Mouse (Mus musculus) testis, adult 2 months (tissue): ENCODE measurements around the gene Sun2. TPM values are rescaled to one million over a fixed set of nuclear protein-coding genes. Genes with fewer than 3 reads are reported as not detected.

ENCODE experiments used
- H3K27ac ChIP-seq: fragments of 200-500 bp; 2 replicates; pipeline ENCODE4 v1.5.1; 2012; ENCODE audit warnings: low read depth, low read length; ENCODE audit not compliant: control insufficient read depth, insufficient read depth
- H3K27me3 ChIP-seq: fragments of 200-500 bp; 2 replicates; pipeline ENCODE4 v1.6.1; 2012; ENCODE audit warnings: mild to moderate bottlenecking, low read length, moderate library complexity; ENCODE audit not compliant: control insufficient read depth, insufficient read depth
- H3K36me3 ChIP-seq: fragments of 200-500 bp; 2 replicates; pipeline ENCODE4 v1.6.1; 2012; ENCODE audit warnings: mild to moderate bottlenecking, low read length; ENCODE audit not compliant: control insufficient read depth, insufficient read depth
- H3K4me1 ChIP-seq: fragments of 200-500 bp; 2 replicates; pipeline ENCODE4 v1.6.1; 2012; ENCODE audit warnings: low read length; ENCODE audit not compliant: control insufficient read depth, insufficient read depth
- H3K4me3 ChIP-seq: fragments of 200-500 bp; 2 replicates; pipeline ENCODE4 v1.5.1; 2012; ENCODE audit warnings: low read depth, mild to moderate bottlenecking, low read length, moderate library complexity, mixed read lengths; ENCODE audit not compliant: control insufficient read depth
- CTCF ChIP-seq: fragments of 200-500 bp; IDR thresholded peaks from 2 replicates; pipeline ENCODE4 v1.5.1; 2012; ENCODE audit warnings: low read depth, mild to moderate bottlenecking, inconsistent platforms, low read length, moderate library complexity; ENCODE audit not compliant: control insufficient read depth, insufficient read depth, insufficient replicate concordance
- POLR2A ChIP-seq: fragments of 200-500 bp; IDR thresholded peaks from 2 replicates; pipeline ENCODE4 v1.6.1; 2012; ENCODE audit warnings: low read depth, mild to moderate bottlenecking, inconsistent platforms, low read length, moderate library complexity; ENCODE audit not compliant: control insufficient read depth
- polyA plus RNA-seq: library from polyadenylated mRNA; depleted of rRNA; stranded (reverse); fragments of >200 nt; gene quantifications from 2 replicates; pipeline ENCODE4 v1.2.3, GENCODE M21; 2012

Gene Sun2
- polyA plus RNA-seq, 1 experiment = 19.5 TPM

GRCm38 (mm10) chr15:79747998-79748397, 5.7 kb upstream of the Sun2 start:
- no peak overlapping the region for H3K27ac ChIP-seq
- peaks cover 6% of the 10 kb centered on the region for H3K4me1 ChIP-seq
- no peak overlapping the region for H3K4me3 ChIP-seq
- TF ChIP-seq POLR2A (no peak), CTCF (peak; percentile 50; the same call in 1 of the 2 replicates)
- no peaks in the 10 kb centered on the region for H3K36me3 ChIP-seq
- H3K27me3 ChIP-seq = no peaks in the 10 kb centered on the region

- no peak overlapping the region for H3K4me3 ChIP-seq
- no peaks in the 10 kb centered on the region for H3K27me3 ChIP-seq
- no peak overlapping the region for H3K27ac ChIP-seq
- no peak for TF ChIP-seq CTCF
- no peak for TF ChIP-seq POLR2A
- H3K4me1 ChIP-seq = peaks cover 20% of the 10 kb centered on the region
- no peaks in the 10 kb centered on the region for H3K36me3 ChIP-seq
Measured at GRCm38 (mm10) chr15:79745883-79746282, 3.5 kb upstream of the Sun2 start.

DNA sequence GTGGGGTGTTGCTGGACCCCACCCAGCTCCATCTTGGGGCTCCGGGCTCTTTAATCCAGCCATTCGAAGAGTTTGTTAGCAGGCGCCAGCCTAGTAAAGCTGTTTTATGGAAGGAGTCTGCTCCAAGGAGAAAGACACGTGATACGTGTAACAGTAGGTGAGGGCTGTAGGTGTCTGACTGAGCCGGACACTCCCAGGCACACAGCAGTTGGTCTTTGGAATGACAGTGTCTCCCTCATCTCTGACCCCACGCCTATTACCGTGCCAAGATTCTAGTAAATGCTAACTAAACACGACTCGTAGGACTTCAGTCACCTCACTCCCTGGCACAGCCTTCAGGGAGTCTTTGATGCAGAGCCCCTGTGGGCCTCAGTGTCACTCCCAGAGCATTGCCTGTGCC, 3.0 kb upstream of the Sun2 start:
- Histone ChIP-seq H3K27me3 (no peaks in the 10 kb centered on the region), H3K36me3 (no peaks in the 10 kb centered on the region), H3K27ac (no peak overlapping the region), H3K4me3 (no peak overlapping the region), H3K4me1 (peaks cover 20% of the 10 kb centered on the region)
- TF ChIP-seq POLR2A (no peak), CTCF (no peak)

- Histone ChIP-seq H3K36me3 (no peaks in the 10 kb centered on the region), H3K4me3 (no peak overlapping the region), H3K27ac (peak overlapping the region; percentile 16; the same call in 1 of the 2 replicates), H3K4me1 (peaks cover 20% of the 10 kb centered on the region), H3K27me3 (no peaks in the 10 kb centered on the region)
- no peak for TF ChIP-seq CTCF
Measured at GRCm38 (mm10) chr15:79744742-79745141, 2.4 kb upstream of the Sun2 start.

DNA sequence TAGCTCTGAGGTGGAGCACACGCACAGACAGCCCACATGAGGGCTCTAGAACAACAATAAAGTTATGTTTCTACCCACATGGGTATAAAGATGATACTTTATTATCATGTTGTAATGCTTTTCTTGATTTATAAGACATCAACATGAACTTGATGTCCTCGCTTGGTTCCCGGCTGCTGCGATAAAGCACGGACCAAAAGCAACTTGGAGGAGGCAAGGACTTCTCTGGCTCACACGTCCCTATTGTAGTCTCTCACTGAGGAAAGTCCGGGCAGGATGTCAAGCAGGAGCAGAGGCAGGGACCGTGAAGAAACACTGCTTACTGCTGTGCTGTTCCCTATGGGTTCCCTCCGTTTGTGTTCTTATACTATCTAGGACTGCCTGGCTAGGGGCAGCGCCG, 1.7 kb upstream of the Sun2 start:
- TF ChIP-seq POLR2A (no peak; the same call in 1 of the 2 replicates), CTCF (no peak)
- H3K4me1 ChIP-seq = peaks cover 20% of the 10 kb centered on the region

GRCm38 (mm10) chr15:79742706-79743023, 329 bp upstream of the Sun2 start:
- no peaks in the 10 kb centered on the region for H3K27me3 ChIP-seq
- peak overlapping the region; percentile 2; the same call in 1 of the 2 replicates for H3K27ac ChIP-seq
- H3K4me3 ChIP-seq = peak overlapping the region; percentile 83
- H3K36me3 ChIP-seq = no peaks in the 10 kb centered on the region
- H3K4me1 ChIP-seq = peaks cover 20% of the 10 kb centered on the region
- TF ChIP-seq CTCF = no peak
- TF ChIP-seq POLR2A = no peak

More for the DNA sequence above, 1.7 kb upstream of the Sun2 start:
- no peak overlapping the region for H3K4me3 ChIP-seq
- H3K36me3 ChIP-seq = no peaks in the 10 kb centered on the region
- peak overlapping the region; percentile 14; the same call in 1 of the 2 replicates for H3K27ac ChIP-seq
- no peaks in the 10 kb centered on the region for H3K27me3 ChIP-seq

DNA sequence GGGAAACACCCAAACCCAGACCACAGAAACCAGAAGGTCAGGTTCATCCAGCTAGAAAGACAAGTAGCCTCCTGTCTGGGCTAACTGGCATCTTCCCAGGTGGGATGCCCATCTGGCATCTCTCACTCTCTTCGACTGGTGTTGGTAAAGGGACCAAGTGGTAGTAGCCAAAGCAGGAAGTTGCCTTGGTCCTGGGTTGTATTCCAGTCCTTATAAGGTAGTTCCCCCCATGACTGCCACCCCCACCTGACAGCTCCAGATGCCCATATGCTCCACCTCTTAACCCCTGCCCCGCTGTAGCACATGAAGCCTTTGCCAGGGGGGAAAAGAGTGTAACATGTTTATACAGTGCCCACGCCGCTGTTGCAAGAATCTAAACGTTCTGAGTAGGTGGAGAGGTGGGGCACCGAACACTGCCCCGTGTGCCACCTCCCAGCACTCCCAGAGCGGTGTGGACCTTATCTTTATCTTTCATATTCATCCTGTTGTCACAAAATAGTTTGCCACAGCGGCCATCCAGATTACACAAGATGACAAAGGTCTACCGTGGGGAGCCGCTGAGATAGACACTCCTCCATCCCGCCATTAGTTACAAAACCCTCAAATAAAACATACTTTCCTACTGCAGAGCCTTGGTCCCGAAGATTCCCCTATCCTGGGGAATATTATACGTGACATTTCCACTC, 1.0 kb downstream of the Sun2 start:
- H3K27ac ChIP-seq = peak overlapping the region; percentile 71
- H3K4me3 ChIP-seq = peak overlapping the region; percentile 83
- peaks cover 20% of the 10 kb centered on the region for H3K4me1 ChIP-seq
- no peaks in the 10 kb centered on the region for H3K27me3 ChIP-seq
- H3K36me3 ChIP-seq = no peaks in the 10 kb centered on the region; the same call in 1 of the 2 replicates
- no peak for TF ChIP-seq CTCF
- no peak for TF ChIP-seq POLR2A
